Mouse (Mus musculus) layer of hippocampus, adult 9-11 months (tissue): ENCODE data around the gene Pacrg.

ENCODE experiments used
- DNase-seq: peaks from one replicate; pipeline ENCODE4 v3.0.0; 2022

The Pacrg gene

GRCm38 (mm10) chr17:10441501-10442111 lies 398.5 kb downstream of the Pacrg start:
- no peak for DNase-seq

GRCm38 (mm10) chr17:10440961-10441360 lies 399.1 kb downstream of the Pacrg start:
- no peak for DNase-seq

GRCm38 (mm10) chr17:10439815-10440214 lies 400.3 kb downstream of the Pacrg start:
- no peak for DNase-seq

GRCm38 (mm10) chr17:10434867-10435266 lies 405.2 kb downstream of the Pacrg start:
- DNase-seq: no peak

- no peak for DNase-seq
Observed at GRCm38 (mm10) chr17:10432525-10433180, 407.5 kb downstream of the Pacrg start.

GRCm38 (mm10) chr17:10431849-10432524 lies 408.1 kb downstream of the Pacrg start:
- DNase-seq: no peak

- peak; percentile 63 for DNase-seq
Observed at GRCm38 (mm10) chr17:10430831-10431230, 409.3 kb downstream of the Pacrg start.

- no peak for DNase-seq
Observed at GRCm38 (mm10) chr17:10429406-10429805, 410.7 kb downstream of the Pacrg start.

GRCm38 (mm10) chr17:10425311-10425710 lies 414.8 kb downstream of the Pacrg start:
- DNase-seq: no peak

GRCm38 (mm10) chr17:10417558-10418253 lies 422.4 kb downstream of the Pacrg start:
- DNase-seq: no peak

- DNase-seq: no peak
Observed at GRCm38 (mm10) chr17:10416995-10417394, 423.1 kb downstream of the Pacrg start.

- DNase-seq: no peak
Observed at GRCm38 (mm10) chr17:10416101-10416500, 424.0 kb downstream of the Pacrg start.

GRCm38 (mm10) chr17:10414383-10414782 lies 425.7 kb downstream of the Pacrg start:
- no peak for DNase-seq

GRCm38 (mm10) chr17:10413870-10414269 lies 426.2 kb downstream of the Pacrg start:
- peak; percentile 61 for DNase-seq

- no peak for DNase-seq
Observed at GRCm38 (mm10) chr17:10410597-10411476, 429.3 kb downstream of the Pacrg start.

- no peak for DNase-seq
Observed at GRCm38 (mm10) chr17:10408681-10409081, 431.4 kb downstream of the Pacrg start.

- no peak for DNase-seq
Observed at GRCm38 (mm10) chr17:10407031-10407722, 432.9 kb downstream of the Pacrg start.

- DNase-seq: no peak
Observed at GRCm38 (mm10) chr17:10406311-10406710, 433.8 kb downstream of the Pacrg start.

- DNase-seq: no peak
Observed at GRCm38 (mm10) chr17:10405906-10406305, 434.2 kb downstream of the Pacrg start.

- no peak for DNase-seq
Observed at GRCm38 (mm10) chr17:10403186-10403585, 436.9 kb downstream of the Pacrg start.

- no peak for DNase-seq
Observed at GRCm38 (mm10) chr17:10402064-10402640, 438.0 kb downstream of the Pacrg start.
